Mouse (Mus musculus): ENCODE data around the gene Gpat3. TPM values are rescaled to one million over a fixed set of nuclear protein-coding genes. Genes with fewer than 3 reads are reported as not detected.

The Gpat3 gene
- polyA plus RNA-seq, 1 experiment from 2014 or later, result 0.57 TPM

DNA sequence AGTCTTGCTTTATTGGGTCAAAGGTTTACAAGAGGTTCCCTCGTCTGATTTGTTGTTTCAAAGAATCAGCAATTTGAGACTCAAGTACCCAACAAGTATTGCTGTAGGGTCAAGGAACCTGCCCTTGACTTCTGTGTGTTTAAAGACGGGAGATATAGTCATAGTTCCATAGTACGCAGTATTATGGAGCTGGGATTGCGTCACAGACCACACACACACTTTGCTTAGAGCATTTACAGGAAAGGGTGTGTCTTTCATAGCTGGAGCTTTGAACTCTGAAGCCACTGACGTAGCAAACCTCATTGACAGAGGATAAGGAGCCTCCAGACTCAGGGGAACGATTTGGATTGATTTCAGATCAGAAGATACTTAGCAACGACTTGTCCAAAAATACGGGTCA, 70.9 kb downstream of the Gpat3 start:
- ATAC-seq, result no peak
- no peak overlapping the region for H3K9ac ChIP-seq (ENCODE audit: low read depth, low read length)
- H3K27me3 ChIP-seq (ENCODE audit: control insufficient read depth, insufficient read depth, low read depth, low read length), result peaks cover 15% of the 10 kb centered on the region
- WGBS, result 79% methylated on average over 8 of the region's 8 CpGs
- no peak overlapping the region for H3K4me2 ChIP-seq (ENCODE audit: low read length)
- no peak overlapping the region for H3K27ac ChIP-seq (ENCODE audit: low read length)
- no peaks in the 10 kb centered on the region for H3K36me3 ChIP-seq (ENCODE audit: control insufficient read depth, insufficient read depth, low read length)
- H3K9me3 ChIP-seq (replicated peaks; ENCODE audit: control insufficient read depth, low read length, poor library complexity, severe bottlenecking), result no peaks in the 10 kb centered on the region
- H3K4me3 ChIP-seq (ENCODE audit: low read depth, low read length), result no peak overlapping the region
- no peaks in the 10 kb centered on the region for H3K4me1 ChIP-seq (ENCODE audit: control insufficient read depth, insufficient read depth, low read length)

GRCm38 (mm10) chr5:100917252-100917774, 71.8 kb downstream of the Gpat3 start:
- ATAC-seq, result no peak

GRCm38 (mm10) chr5:100919069-100919468, 73.6 kb downstream of the Gpat3 start:
- Histone ChIP-seq H3K4me3 (ENCODE audit: low read depth, low read length) (no peak overlapping the region), H3K4me2 (ENCODE audit: low read length) (no peak overlapping the region), H3K4me1 (ENCODE audit: control insufficient read depth, insufficient read depth, low read length) (no peaks in the 10 kb centered on the region), H3K27ac (ENCODE audit: low read length) (no peak overlapping the region), H3K36me3 (ENCODE audit: control insufficient read depth, insufficient read depth, low read length) (no peaks in the 10 kb centered on the region), H3K9ac (ENCODE audit: low read depth, low read length) (no peak overlapping the region), H3K9me3 (replicated peaks; ENCODE audit: control insufficient read depth, low read length, poor library complexity, severe bottlenecking) (no peaks in the 10 kb centered on the region), H3K27me3 (ENCODE audit: control insufficient read depth, insufficient read depth, low read depth, low read length) (peaks cover 15% of the 10 kb centered on the region)
- WGBS, result 21% methylated on average over 9 of the region's 9 CpGs
- no peak for ATAC-seq

More at GRCm38 (mm10) chr5:100917252-100917774, 71.8 kb downstream of the Gpat3 start:
- Histone ChIP-seq H3K9ac (ENCODE audit: low read depth, low read length) (no peak overlapping the region), H3K27ac (ENCODE audit: low read length) (no peak overlapping the region), H3K27me3 (ENCODE audit: control insufficient read depth, insufficient read depth, low read depth, low read length) (peaks cover 15% of the 10 kb centered on the region), H3K4me1 (ENCODE audit: control insufficient read depth, insufficient read depth, low read length) (no peaks in the 10 kb centered on the region), H3K4me2 (ENCODE audit: low read length) (no peak overlapping the region), H3K4me3 (ENCODE audit: low read depth, low read length) (no peak overlapping the region), H3K9me3 (replicated peaks; ENCODE audit: control insufficient read depth, low read length, poor library complexity, severe bottlenecking) (no peaks in the 10 kb centered on the region), H3K36me3 (ENCODE audit: control insufficient read depth, insufficient read depth, low read length) (no peaks in the 10 kb centered on the region)
- WGBS, result 24% methylated on average over 15 of the region's 15 CpGs

DNA sequence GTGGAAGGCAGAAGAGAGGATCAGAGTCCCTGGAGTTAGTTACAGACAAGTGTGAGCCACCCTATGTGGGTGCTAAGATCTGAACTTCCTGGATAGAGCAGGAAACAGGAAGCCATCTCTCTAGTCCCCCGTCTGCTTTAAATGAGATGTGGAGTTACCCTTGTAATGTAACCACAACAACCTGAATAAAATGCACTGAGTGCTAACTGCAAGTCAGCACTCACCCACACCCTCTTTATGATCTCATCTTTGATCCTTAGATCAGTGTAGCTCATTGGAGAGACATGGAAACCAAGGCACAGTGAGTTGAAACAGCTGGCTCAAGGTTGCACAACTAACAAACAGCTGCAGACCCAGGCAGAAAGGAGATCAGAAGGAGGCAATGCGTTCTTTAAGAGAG, 84.2 kb downstream of the Gpat3 start:
- no peaks in the 10 kb centered on the region for H3K9me3 ChIP-seq (replicated peaks; ENCODE audit: control insufficient read depth, low read length, poor library complexity, severe bottlenecking)
- H3K4me3 ChIP-seq (ENCODE audit: low read depth, low read length), result no peak overlapping the region
- no peak overlapping the region for H3K27ac ChIP-seq (ENCODE audit: low read length)
- no peak overlapping the region for H3K4me2 ChIP-seq (ENCODE audit: low read length)
- H3K36me3 ChIP-seq (ENCODE audit: control insufficient read depth, insufficient read depth, low read length), result no peaks in the 10 kb centered on the region
- no peak for ATAC-seq
- no peak overlapping the region for H3K9ac ChIP-seq (ENCODE audit: low read depth, low read length)
- H3K4me1 ChIP-seq (ENCODE audit: control insufficient read depth, insufficient read depth, low read length), result no peaks in the 10 kb centered on the region
- no peaks in the 10 kb centered on the region for H3K27me3 ChIP-seq (ENCODE audit: control insufficient read depth, insufficient read depth, low read depth, low read length)
- WGBS, result 87% methylated on average over 2 of the region's 2 CpGs

- 69% methylated on average over 11 of the region's 11 CpGs for WGBS
Observed at GRCm38 (mm10) chr5:100943716-100944115, 98.2 kb downstream of the Gpat3 start.

GRCm38 (mm10) chr5:100945336-100945735, 99.8 kb downstream of the Gpat3 start:
- Histone ChIP-seq H3K4me2 (ENCODE audit: low read length) (no peak overlapping the region), H3K9ac (ENCODE audit: low read depth, low read length) (no peak overlapping the region), H3K36me3 (ENCODE audit: control insufficient read depth, insufficient read depth, low read length) (no peaks in the 10 kb centered on the region), H3K4me1 (ENCODE audit: control insufficient read depth, insufficient read depth, low read length) (no peaks in the 10 kb centered on the region), H3K27ac (ENCODE audit: low read length) (no peak overlapping the region), H3K9me3 (replicated peaks; ENCODE audit: control insufficient read depth, low read length, poor library complexity, severe bottlenecking) (no peaks in the 10 kb centered on the region), H3K4me3 (ENCODE audit: low read depth, low read length) (no peak overlapping the region), H3K27me3 (ENCODE audit: control insufficient read depth, insufficient read depth, low read depth, low read length) (no peaks in the 10 kb centered on the region)
- ATAC-seq, result no peak
- WGBS, result 85% methylated on average over 10 of the region's 10 CpGs

More at GRCm38 (mm10) chr5:100943716-100944115, 98.2 kb downstream of the Gpat3 start:
- no peaks in the 10 kb centered on the region for H3K9me3 ChIP-seq (replicated peaks; ENCODE audit: control insufficient read depth, low read length, poor library complexity, severe bottlenecking)
- H3K4me3 ChIP-seq (ENCODE audit: low read depth, low read length), result no peak overlapping the region
- H3K9ac ChIP-seq (ENCODE audit: low read depth, low read length), result no peak overlapping the region
- no peaks in the 10 kb centered on the region for H3K4me1 ChIP-seq (ENCODE audit: control insufficient read depth, insufficient read depth, low read length)
- no peak overlapping the region for H3K27ac ChIP-seq (ENCODE audit: low read length)
- ATAC-seq, result no peak
- H3K4me2 ChIP-seq (ENCODE audit: low read length), result no peak overlapping the region
- no peaks in the 10 kb centered on the region for H3K36me3 ChIP-seq (ENCODE audit: control insufficient read depth, insufficient read depth, low read length)
- H3K27me3 ChIP-seq (ENCODE audit: control insufficient read depth, insufficient read depth, low read depth, low read length), result no peaks in the 10 kb centered on the region

Other genes with a start within 250 kb of the Gpat3 start
- gene Coq2, start 170.6 kb upstream of the Gpat3 start, polyA plus RNA-seq (2015; fragmentation: Nextera tagmentation; extraction: Ambion mirVana), result 46.1 and 48.2 TPM in 2 replicates
- 0.24 and 0.27 TPM in 2 replicates for gene Hpse, start 126.0 kb upstream of the Gpat3 start, polyA plus RNA-seq (2015; fragmentation: Nextera tagmentation; extraction: Ambion mirVana)
- 20.6 and 24.3 TPM in 2 replicates for gene Helq, start 47.1 kb upstream of the Gpat3 start, polyA plus RNA-seq (2015; fragmentation: Nextera tagmentation; extraction: Ambion mirVana)
- 137 and 143 TPM in 2 replicates for gene Mrps18c, start 47.1 kb upstream of the Gpat3 start, polyA plus RNA-seq (2015; fragmentation: Nextera tagmentation; extraction: Ambion mirVana)
- 12.0 and 17.1 TPM in 2 replicates for gene Abraxas1, start 24.7 kb upstream of the Gpat3 start, polyA plus RNA-seq (2015; fragmentation: Nextera tagmentation; extraction: Ambion mirVana)

Measured in midbrain, embryonic 16.5 days (tissue).